Mouse (Mus musculus) heart, embryonic 12.5 days (tissue): ENCODE data around the gene Prnd. TPM values are rescaled to one million over a fixed set of nuclear protein-coding genes. Genes with fewer than 3 reads are reported as not detected.

Experiments
- ATAC-seq: fragments of 200-750 bp; cut with Nextera tagmentation; 2 replicates; pipeline ENCODE4 v1.8.0; 2017; ENCODE audit warnings: moderate TSS enrichment, moderate library complexity; ENCODE audit not compliant: insufficient number of reproducible peaks, low FRiP score
- H3K27ac ChIP-seq: fragments of 300-500 bp; sonication (generic); 2 replicates; pipeline ENCODE4 v1.5.1; 2016; ENCODE audit warnings: mild to moderate bottlenecking, moderate library complexity; ENCODE audit not compliant: poor library complexity, severe bottlenecking
- H3K27me3 ChIP-seq: fragments of 300-500 bp; sonication (generic); replicated peaks from 2 replicates; pipeline ENCODE4 v1.6.1; 2016; ENCODE audit warnings: mild to moderate bottlenecking, moderate library complexity
- H3K36me3 ChIP-seq: fragments of 300-500 bp; sonication (generic); 2 replicates; pipeline ENCODE4 v1.6.1; 2016; ENCODE audit warnings: mild to moderate bottlenecking, moderate library complexity
- H3K4me1 ChIP-seq: fragments of 300-500 bp; sonication (generic); replicated peaks from 2 replicates; pipeline ENCODE4 v1.6.1; 2016; ENCODE audit warnings: mild to moderate bottlenecking
- H3K4me2 ChIP-seq: fragments of 300-500 bp; sonication (generic); 2 replicates; pipeline ENCODE4 v1.6.1; 2016; ENCODE audit warnings: mild to moderate bottlenecking, moderate library complexity
- H3K4me3 ChIP-seq: fragments of 300-500 bp; sonication (generic); 2 replicates; pipeline ENCODE4 v1.5.1; 2016; ENCODE audit warnings: mild to moderate bottlenecking
- H3K9ac ChIP-seq: fragments of 300-500 bp; sonication (generic); 2 replicates; pipeline ENCODE4 v1.6.1; 2016; ENCODE audit warnings: mild to moderate bottlenecking, moderate library complexity
- H3K9me3 ChIP-seq: fragments of 300-500 bp; sonication (generic); replicated peaks from 2 replicates; pipeline ENCODE4 v1.6.1; 2016; ENCODE audit warnings: mild to moderate bottlenecking, moderate library complexity
- WGBS: fragments of 180-500 bp; shearing (Covaris S2); methylation state at CpG from one replicate; pipeline ENCODE4 v1.1.7; 2016; 5-methylcytosine and 5-hydroxymethylcytosine counted together
- polyA plus RNA-seq: library from polyadenylated mRNA; unstranded; fragments of >200 nt; fragmentation: Nextera tagmentation; extraction: Ambion mirVana; gene quantifications from 2 replicates; pipeline ENCODE4 v1.2.1, GENCODE M21; 2016

Prnd gene
- polyA plus RNA-seq, 1 experiment from 2014 or later: 6.2 TPM

DNA sequence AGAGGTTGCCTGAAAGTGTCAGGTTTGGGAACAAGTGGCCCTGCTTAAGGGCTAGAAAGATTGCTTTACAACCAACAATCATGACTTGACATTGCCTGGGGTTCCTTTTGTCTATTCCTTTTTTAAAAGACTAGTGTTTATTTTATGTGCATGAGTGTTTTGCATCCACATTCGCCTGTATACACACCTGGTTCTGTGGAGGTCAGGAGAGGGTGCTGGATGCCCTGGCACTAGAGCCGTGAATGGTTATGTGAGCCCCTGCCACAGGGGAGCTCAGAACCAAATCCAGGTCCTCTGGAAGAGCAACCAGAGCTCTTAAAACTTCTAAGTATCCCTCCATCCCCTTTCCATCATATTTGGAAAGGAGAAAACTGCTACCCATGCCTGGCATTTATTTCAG is 39.8 kb upstream of the Prnd start:
- H3K4me3 ChIP-seq: peak overlapping the region; percentile 65
- 0 out of 2 replicates have a peak overlapping the region, but pooled peaks have one; percentile 49 for H3K9ac ChIP-seq
- no peak overlapping the region for H3K27ac ChIP-seq
- H3K4me1 ChIP-seq: peaks cover 13% of the 10 kb centered on the region
- H3K4me2 ChIP-seq: peak overlapping the region; percentile 67
- 61% methylated on average over 2 of the region's 2 CpGs for WGBS
- no peaks in the 10 kb centered on the region for H3K27me3 ChIP-seq
- H3K9me3 ChIP-seq: no peaks in the 10 kb centered on the region
- no peak for ATAC-seq
- H3K36me3 ChIP-seq: peaks cover 2% of the 10 kb centered on the region; the same call in 1 of the 2 replicates

DNA sequence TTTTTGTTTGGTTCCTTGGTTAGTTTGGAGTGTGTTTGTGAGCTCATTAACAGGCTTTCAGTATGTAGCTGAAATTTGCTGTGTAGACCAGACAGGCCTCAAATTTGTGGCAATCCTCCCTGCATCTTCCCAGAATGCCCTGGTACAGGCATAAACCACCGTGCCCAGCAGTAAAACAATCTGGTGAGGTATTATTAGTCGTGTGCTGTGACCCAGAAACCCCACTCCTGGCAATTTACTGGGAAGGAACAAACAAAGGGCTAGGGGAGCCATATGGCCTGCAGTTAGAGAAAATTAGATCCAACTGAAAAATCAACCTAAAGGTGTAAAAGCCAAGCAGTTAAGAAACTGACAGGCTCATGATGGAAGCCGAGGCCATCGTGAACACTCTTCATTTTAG is 39.3 kb upstream of the Prnd start:
- peak overlapping the region; percentile 49; the same call in 1 of the 2 replicates for H3K9ac ChIP-seq
- H3K4me3 ChIP-seq: peak overlapping the region; percentile 8; the same call in 1 of the 2 replicates
- no peak overlapping the region for H3K27ac ChIP-seq
- H3K36me3 ChIP-seq: peaks cover 6% of the 10 kb centered on the region; the same call in 1 of the 2 replicates
- no peaks in the 10 kb centered on the region for H3K9me3 ChIP-seq
- no peak for ATAC-seq
- H3K4me1 ChIP-seq: peaks cover 13% of the 10 kb centered on the region
- H3K27me3 ChIP-seq: no peaks in the 10 kb centered on the region
- 63% methylated on average over 4 of the region's 4 CpGs for WGBS
- H3K4me2 ChIP-seq: peak overlapping the region; percentile 67

DNA sequence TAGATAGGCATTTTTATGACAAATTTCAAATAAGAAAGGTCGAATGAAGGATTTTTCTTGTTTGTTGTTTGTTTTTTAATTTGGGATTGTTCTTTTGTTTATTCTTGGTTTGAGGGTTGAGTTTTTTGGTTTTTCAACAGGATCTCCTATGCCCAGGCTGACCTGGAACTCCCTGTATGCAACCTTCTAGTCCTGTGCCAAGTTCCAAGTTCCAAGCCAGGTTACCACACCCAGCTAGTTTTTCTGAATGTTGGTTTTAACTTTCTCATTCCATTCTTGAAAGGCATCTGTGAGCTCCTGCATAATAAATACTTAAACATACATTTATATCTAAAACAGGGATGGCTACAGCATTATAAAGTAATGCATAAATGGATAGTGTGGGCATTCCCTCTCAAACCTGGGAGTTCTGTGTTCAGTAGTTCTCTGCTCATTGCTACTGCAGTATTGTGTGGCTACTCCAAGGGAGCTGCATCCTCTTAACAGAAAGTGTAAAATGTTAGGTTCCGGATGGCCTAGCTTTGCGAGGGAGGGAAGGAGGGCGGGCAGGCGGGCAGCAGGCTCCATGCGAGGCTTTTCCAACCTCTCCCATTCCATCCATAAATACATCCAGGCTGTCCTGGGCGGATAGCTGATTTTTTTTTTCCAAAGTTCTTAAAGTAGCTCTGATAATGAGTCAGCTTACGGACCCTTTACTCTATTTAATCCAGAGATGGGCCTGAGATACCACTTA is 38.0 kb upstream of the Prnd start:
- H3K4me3 ChIP-seq: no peak overlapping the region
- H3K4me1 ChIP-seq: peaks cover 13% of the 10 kb centered on the region
- peaks cover 9% of the 10 kb centered on the region for H3K36me3 ChIP-seq
- no peak overlapping the region for H3K9ac ChIP-seq
- no peaks in the 10 kb centered on the region for H3K27me3 ChIP-seq
- no peak for ATAC-seq
- no peaks in the 10 kb centered on the region for H3K9me3 ChIP-seq
- H3K27ac ChIP-seq: no peak overlapping the region
- no peak overlapping the region for H3K4me2 ChIP-seq
- 75% methylated on average over 8 of the region's 8 CpGs for WGBS

DNA sequence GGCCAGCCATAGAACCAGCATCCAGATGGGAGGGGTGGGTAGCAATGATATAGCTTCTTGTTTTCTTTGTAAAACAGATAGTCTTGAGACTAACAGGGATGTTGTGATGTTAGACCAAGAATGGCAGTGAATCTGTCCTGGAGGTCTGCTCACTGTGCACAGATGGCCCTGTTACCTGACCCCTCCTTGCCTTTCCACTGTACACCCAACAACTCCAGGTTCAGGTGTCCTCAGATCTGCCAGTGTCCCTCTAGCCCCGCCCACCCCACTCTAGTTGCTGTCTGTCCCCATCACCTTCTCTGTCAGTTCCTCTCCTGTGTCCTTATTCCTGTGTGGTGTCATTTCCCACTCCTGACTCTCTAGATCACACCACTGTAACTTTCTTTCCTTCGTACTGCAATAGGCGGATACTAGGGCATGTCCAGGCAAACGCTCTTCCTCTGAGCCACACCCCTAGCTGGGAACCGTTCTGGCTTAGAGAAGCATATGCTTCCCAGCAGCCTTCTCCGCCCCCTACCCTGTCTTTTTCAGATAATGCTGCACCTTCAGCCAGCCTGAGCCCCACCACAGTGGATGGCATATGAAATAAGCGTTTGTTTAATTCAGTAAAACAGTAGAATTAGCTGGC is 18.3 kb upstream of the Prnd start:
- Histone ChIP-seq H3K27ac (0 out of 2 replicates have a peak overlapping the region, but pooled peaks have one; percentile 2), H3K4me2 (no peak overlapping the region), H3K4me3 (no peak overlapping the region), H3K27me3 (no peaks in the 10 kb centered on the region), H3K9me3 (no peaks in the 10 kb centered on the region), H3K9ac (no peak overlapping the region), H3K36me3 (peaks cover 12% of the 10 kb centered on the region; the same call in 1 of the 2 replicates), H3K4me1 (peaks cover 19% of the 10 kb centered on the region)
- ATAC-seq: no peak
- WGBS: 69% methylated on average over 7 of the region's 7 CpGs

DNA sequence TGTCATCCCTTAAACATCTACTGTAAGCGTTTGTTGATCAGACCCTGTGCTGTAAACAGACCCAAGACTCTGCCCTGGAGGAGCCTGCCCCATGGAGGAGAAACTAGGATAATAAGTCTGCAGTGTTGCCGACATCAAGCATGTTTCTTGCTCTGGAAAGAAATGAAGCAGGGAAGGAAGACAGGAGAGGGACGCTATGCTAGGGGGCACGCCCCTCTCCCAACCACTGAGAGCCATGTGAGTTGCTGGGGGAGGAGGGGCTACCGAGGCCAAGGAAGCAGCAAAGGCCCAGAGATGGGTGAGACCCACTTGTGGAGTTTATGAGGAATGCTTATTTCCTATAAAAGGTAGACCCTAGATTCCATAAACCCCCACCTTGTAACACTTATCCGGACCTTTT is 17.6 kb upstream of the Prnd start:
- H3K27ac ChIP-seq: no peak overlapping the region
- H3K4me2 ChIP-seq: no peak overlapping the region
- no peak overlapping the region for H3K9ac ChIP-seq
- no peaks in the 10 kb centered on the region for H3K27me3 ChIP-seq
- no peak for ATAC-seq
- H3K36me3 ChIP-seq: peaks cover 12% of the 10 kb centered on the region; the same call in 1 of the 2 replicates
- peaks cover 19% of the 10 kb centered on the region for H3K4me1 ChIP-seq
- WGBS: 40% methylated on average over 6 of the region's 6 CpGs
- no peak overlapping the region for H3K4me3 ChIP-seq
- H3K9me3 ChIP-seq: no peaks in the 10 kb centered on the region

DNA sequence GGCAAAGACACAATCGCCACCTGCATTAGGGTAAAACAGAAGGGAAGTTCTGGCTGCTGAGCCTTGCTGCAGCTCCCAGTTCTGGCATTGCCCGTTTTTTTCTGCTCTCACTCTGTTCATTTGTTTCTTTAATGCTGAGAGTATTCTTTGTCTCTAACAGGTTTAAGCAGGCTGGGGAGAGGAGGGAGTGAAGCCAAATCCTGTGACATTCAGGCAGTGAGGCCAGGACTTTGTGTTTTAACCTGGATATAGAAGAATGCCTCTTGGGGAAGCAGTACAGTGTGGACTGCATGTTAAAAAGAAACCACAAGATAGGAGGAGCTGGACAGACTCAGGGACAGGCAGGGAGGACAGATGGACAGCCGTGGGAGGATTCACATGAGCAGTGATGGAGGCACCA is 17.1 kb upstream of the Prnd start:
- H3K36me3 ChIP-seq: peaks cover 12% of the 10 kb centered on the region; the same call in 1 of the 2 replicates
- H3K4me3 ChIP-seq: no peak overlapping the region
- no peaks in the 10 kb centered on the region for H3K27me3 ChIP-seq
- WGBS: 71% methylated on average over 3 of the region's 3 CpGs
- peaks cover 19% of the 10 kb centered on the region for H3K4me1 ChIP-seq
- no peak overlapping the region for H3K4me2 ChIP-seq
- no peak for ATAC-seq
- H3K27ac ChIP-seq: no peak overlapping the region
- H3K9me3 ChIP-seq: no peaks in the 10 kb centered on the region
- no peak overlapping the region for H3K9ac ChIP-seq

DNA sequence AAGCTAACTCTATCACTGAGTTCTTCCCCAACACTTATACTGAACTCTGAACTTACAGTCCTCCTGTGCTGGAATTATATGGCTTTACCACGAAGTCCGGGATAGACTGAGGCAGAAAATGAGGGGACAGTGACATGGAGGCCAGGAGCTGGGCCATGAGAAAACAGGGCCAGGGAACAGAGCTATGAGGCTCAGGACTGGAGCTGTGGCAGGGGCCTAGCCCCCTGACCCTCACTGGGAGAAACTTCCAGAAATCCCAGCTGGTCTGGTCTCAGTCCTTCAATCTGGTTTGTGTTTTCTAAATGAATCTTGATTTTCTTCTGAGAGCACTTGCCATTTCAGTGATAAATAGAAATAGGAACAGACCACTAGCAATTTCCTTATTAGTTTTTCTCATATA is 16.4 kb upstream of the Prnd start:
- no peak for ATAC-seq
- peaks cover 19% of the 10 kb centered on the region for H3K4me1 ChIP-seq

DNA sequence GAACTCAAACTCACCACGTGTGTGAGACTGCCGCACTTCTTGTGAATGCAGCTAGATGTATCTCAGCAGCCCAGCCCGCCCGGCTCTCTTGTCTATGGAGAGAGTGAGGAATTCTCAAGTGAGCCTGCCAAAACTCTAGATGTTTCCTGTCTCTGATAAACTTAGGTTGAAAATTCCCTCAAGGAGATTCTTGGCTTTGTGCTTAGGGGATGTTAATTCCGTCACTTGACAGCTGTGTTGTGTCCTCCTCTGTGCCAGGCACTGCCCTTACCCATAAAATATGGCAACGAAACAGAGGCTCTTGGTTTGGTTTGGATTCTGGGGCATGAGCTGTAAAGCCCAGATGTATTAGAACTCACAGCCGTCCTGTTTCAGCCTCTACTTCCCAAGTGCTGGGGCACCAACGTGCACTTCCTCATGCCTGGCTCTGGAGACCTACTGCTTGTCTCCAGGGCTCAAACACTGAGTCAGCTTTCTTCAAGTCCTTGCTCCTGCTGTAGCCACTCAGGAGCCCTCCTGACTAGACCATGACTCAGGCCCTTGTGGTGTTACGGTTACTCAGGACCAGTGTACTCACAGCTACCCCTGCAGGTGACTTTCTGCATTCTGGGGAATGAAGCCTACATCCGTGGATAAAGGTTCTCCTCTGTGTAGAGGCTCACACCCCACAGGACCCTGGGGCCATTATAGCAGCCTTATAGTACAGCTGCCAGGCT is 15.1 kb upstream of the Prnd start:
- H3K27me3 ChIP-seq: no peaks in the 10 kb centered on the region
- H3K4me3 ChIP-seq: no peak overlapping the region
- H3K27ac ChIP-seq: peak overlapping the region; percentile 10; the same call in 1 of the 2 replicates
- no peak overlapping the region for H3K9ac ChIP-seq
- no peaks in the 10 kb centered on the region for H3K9me3 ChIP-seq
- peaks cover 19% of the 10 kb centered on the region for H3K4me1 ChIP-seq
- peak; percentile 71 for ATAC-seq
- 47% methylated on average over 10 of the region's 10 CpGs for WGBS
- H3K4me2 ChIP-seq: no peak overlapping the region
- H3K36me3 ChIP-seq: peaks cover 12% of the 10 kb centered on the region; the same call in 1 of the 2 replicates

More for the DNA sequence above, 16.4 kb upstream of the Prnd start:
- Histone ChIP-seq H3K36me3 (peaks cover 12% of the 10 kb centered on the region; the same call in 1 of the 2 replicates), H3K27ac (no peak overlapping the region), H3K9ac (no peak overlapping the region), H3K4me2 (no peak overlapping the region), H3K27me3 (no peaks in the 10 kb centered on the region), H3K4me3 (no peak overlapping the region), H3K9me3 (no peaks in the 10 kb centered on the region)
- 92% methylated on average over 2 of the region's 2 CpGs for WGBS

DNA sequence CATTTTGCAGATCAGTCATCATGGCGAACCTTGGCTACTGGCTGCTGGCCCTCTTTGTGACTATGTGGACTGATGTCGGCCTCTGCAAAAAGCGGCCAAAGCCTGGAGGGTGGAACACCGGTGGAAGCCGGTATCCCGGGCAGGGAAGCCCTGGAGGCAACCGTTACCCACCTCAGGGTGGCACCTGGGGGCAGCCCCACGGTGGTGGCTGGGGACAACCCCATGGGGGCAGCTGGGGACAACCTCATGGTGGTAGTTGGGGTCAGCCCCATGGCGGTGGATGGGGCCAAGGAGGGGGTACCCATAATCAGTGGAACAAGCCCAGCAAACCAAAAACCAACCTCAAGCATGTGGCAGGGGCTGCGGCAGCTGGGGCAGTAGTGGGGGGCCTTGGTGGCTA is 14.3 kb upstream of the Prnd start:
- H3K4me2 ChIP-seq: no peak overlapping the region
- WGBS: 94% methylated on average over 10 of the region's 10 CpGs
- H3K4me3 ChIP-seq: no peak overlapping the region
- H3K27me3 ChIP-seq: no peaks in the 10 kb centered on the region
- peaks cover 19% of the 10 kb centered on the region for H3K4me1 ChIP-seq
- ATAC-seq: no peak
- H3K27ac ChIP-seq: no peak overlapping the region
- no peak overlapping the region for H3K9ac ChIP-seq
- peaks cover 10% of the 10 kb centered on the region; the same call in 1 of the 2 replicates for H3K36me3 ChIP-seq
- H3K9me3 ChIP-seq: no peaks in the 10 kb centered on the region

DNA sequence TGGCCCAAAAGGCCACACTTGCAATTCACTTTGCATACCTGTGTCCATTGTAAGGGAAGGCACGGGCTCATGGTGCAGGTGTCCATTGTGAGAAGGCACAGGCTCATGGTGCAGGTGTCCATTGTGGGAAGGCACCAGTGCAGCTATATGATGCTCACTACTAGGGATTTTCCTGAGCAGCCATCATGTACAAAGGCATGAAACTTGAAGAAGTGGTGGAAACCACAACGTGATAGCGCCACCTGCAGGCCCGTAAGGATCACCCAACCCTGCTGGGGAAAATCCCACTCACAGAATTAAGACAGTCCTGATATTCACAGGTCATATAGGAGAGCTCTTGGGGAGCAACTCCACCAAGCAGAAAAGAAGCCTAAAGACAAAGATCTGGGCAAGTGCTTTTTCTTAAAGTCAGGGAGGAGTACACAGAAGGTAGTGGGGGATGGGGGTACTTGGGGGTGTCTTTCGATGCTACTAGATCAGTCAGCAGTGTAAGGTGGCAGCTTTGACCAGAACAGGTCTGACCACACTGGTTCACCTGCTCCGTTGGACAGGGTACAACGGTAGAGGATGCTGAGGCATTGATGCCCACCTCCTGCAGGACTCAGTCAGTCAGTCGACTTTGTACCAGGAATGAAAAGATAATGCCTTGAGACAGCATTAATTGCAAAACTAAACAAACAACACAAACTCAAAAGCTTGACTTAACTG is 11.1 kb upstream of the Prnd start:
- Histone ChIP-seq H3K4me2 (no peak overlapping the region), H3K9me3 (no peaks in the 10 kb centered on the region), H3K27me3 (no peaks in the 10 kb centered on the region), H3K9ac (no peak overlapping the region), H3K4me3 (no peak overlapping the region), H3K4me1 (peaks cover 9% of the 10 kb centered on the region), H3K27ac (no peak overlapping the region), H3K36me3 (peaks cover 10% of the 10 kb centered on the region; the same call in 1 of the 2 replicates)
- ATAC-seq: no peak
- 44% methylated on average over 8 of the region's 8 CpGs for WGBS
